Mouse (Mus musculus): ENCODE results near the gene Catsperd.

DNA sequence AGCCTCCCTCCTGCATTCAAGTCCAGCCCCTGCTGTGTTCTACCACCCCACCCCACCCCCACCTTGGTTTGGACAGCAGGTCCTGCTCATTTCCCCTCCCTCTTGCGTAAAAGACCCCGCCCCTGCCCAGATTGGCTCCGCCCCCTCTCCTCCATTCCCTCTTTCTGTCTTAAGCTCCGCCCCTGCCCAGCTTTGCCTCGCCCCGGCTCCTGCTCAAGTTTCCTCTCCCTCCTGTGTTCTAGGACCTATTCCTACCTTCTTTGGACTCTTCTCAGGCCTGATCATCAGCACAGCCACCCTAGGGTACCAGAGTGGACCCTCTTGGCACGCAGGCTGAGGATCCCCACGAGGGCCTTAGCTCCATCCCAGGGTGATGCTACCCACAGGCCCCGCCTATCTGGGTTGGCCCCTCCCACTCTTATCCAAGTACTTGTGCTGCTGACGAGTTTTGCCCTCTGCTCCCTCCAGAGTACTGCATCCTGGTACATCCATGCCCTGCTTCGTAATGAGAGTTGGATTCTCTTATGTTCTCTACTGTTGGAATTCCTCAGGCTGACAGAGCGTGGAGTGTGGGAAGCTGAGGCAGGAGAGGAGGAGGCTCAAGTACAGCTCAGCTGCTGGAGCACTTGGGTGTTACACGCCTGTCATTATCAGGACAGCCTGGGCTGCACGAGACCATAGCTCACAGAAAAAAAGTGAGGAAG lies 15.9 kb upstream of the Catsperd start:
- no peak for TF ChIP-seq CTCF (IDR thresholded peaks at IDR 0.05; ENCODE audit: insufficient read depth, low read depth, low read length)
- no peak for TF ChIP-seq POLR2A (IDR thresholded peaks at IDR 0.05; ENCODE audit: insufficient read depth, low read depth, low read length)

All from olfactory bulb, adult 2 months (tissue).